Mouse (Mus musculus) kidney, adult 2 months (tissue): Measurements from ENCODE around the gene Tspan12.

Source experiments
- CTCF ChIP-seq: fragments of 200-500 bp; conservative IDR thresholded peaks from 2 replicates; pipeline ENCODE4 v1.5.1; 2011; ENCODE audit warnings: low read depth, mild to moderate bottlenecking, control low read depth, low read length, moderate library complexity, mixed read lengths; ENCODE audit not compliant: insufficient read depth, insufficient read length
- POLR2A ChIP-seq: fragments of 200-500 bp; IDR thresholded peaks from one replicate; pipeline ENCODE4 v1.6.1; 2011; ENCODE audit warnings: low read depth, low read length, control low read depth

DNA sequence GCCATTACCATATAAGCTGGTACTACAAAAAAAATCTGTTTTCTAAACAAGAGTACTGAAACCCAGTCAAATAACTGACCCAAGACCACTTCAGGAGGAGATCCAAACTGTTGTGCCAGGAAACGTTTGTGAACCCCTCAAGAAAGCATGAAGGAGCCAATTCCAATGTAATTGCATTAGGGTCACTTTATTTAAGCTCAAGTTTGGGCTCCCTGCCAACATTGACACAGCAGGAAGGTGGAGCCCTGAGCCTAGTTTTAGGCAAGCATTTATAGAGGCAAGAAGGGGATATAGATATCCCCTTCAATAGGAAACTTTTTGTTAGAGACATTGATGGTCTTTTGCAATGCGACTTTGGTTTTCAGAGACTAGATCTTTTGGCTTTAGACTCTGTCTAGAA, 111.7 kb downstream of the Tspan12 start:
- no peak for TF ChIP-seq CTCF
- no peak for TF ChIP-seq POLR2A
